Mouse (Mus musculus): ENCODE results near the gene Ctns.

Gene Ctns

GRCm38 (mm10) chr11:73198603-73199229, at the start of gene Ctns:
Ctns (minus strand) TSS chr11:73199042.
- DNase-seq (ENCODE audit: low spot score in 2 of 2), result peak in 1 of 2 experiments; percentile 91

GRCm38 (mm10) chr11:73242777-73243176, 43.9 kb upstream of the Ctns start:
- no peak for DNase-seq (ENCODE audit: low spot score in 2 of 2)

GRCm38 (mm10) chr11:73242199-73242598, 43.4 kb upstream of the Ctns start:
- no peak for DNase-seq (ENCODE audit: low spot score in 2 of 2)

- DNase-seq (ENCODE audit: low spot score in 2 of 2), result no peak
Measured at GRCm38 (mm10) chr11:73236731-73237130, 37.9 kb upstream of the Ctns start.

GRCm38 (mm10) chr11:73235990-73236701, 37.3 kb upstream of the Ctns start:
- no peak for DNase-seq (ENCODE audit: low spot score in 2 of 2)

GRCm38 (mm10) chr11:73233992-73234391, 35.1 kb upstream of the Ctns start, which contains the start of gene Trpv1:
Trpv1 (plus strand) TSS chr11:73234292.
- no peak for DNase-seq (ENCODE audit: low spot score in 2 of 2)

- DNase-seq (ENCODE audit: low spot score in 2 of 2), result peak in 1 of 2 experiments; percentile 5
Measured at GRCm38 (mm10) chr11:73232513-73232912, 33.7 kb upstream of the Ctns start.

- no peak for DNase-seq (ENCODE audit: low spot score in 2 of 2)
Measured at GRCm38 (mm10) chr11:73230081-73230480, 31.2 kb upstream of the Ctns start.

GRCm38 (mm10) chr11:73228881-73229280, 30.0 kb upstream of the Ctns start:
- no peak for DNase-seq (ENCODE audit: low spot score in 2 of 2)

- DNase-seq (ENCODE audit: low spot score in 2 of 2), result no peak
Measured at GRCm38 (mm10) chr11:73225856-73226255, 27.0 kb upstream of the Ctns start.

GRCm38 (mm10) chr11:73223966-73224365, 25.1 kb upstream of the Ctns start:
- no peak for DNase-seq (ENCODE audit: low spot score in 2 of 2)

GRCm38 (mm10) chr11:73222846-73223245, 24.0 kb upstream of the Ctns start:
- no peak for DNase-seq (ENCODE audit: low spot score in 2 of 2)

GRCm38 (mm10) chr11:73220651-73221050, 21.8 kb upstream of the Ctns start:
- DNase-seq (ENCODE audit: low spot score in 2 of 2), result no peak

- DNase-seq (ENCODE audit: low spot score in 2 of 2), result no peak
Measured at GRCm38 (mm10) chr11:73219671-73220070, 20.8 kb upstream of the Ctns start.

GRCm38 (mm10) chr11:73213956-73214355, 15.1 kb upstream of the Ctns start:
- DNase-seq (ENCODE audit: low spot score in 2 of 2), result no peak

GRCm38 (mm10) chr11:73207621-73208020, 8.8 kb upstream of the Ctns start:
- DNase-seq (ENCODE audit: low spot score in 2 of 2), result no peak

- no peak for DNase-seq (ENCODE audit: low spot score in 2 of 2)
Measured at GRCm38 (mm10) chr11:73205194-73205593, 6.4 kb upstream of the Ctns start.

- no peak for DNase-seq (ENCODE audit: low spot score in 2 of 2)
Measured at GRCm38 (mm10) chr11:73203895-73204294, 5.1 kb upstream of the Ctns start.

GRCm38 (mm10) chr11:73201597-73201996, 2.8 kb upstream of the Ctns start:
- DNase-seq (ENCODE audit: low spot score in 2 of 2), result no peak

GRCm38 (mm10) chr11:73201021-73201420, 2.2 kb upstream of the Ctns start:
- no peak for DNase-seq (ENCODE audit: low spot score in 2 of 2)

GRCm38 (mm10) chr11:73199879-73200278, 1.0 kb upstream of the Ctns start:
- no peak for DNase-seq (ENCODE audit: low spot score in 2 of 2)

GRCm38 (mm10) chr11:73199230-73199712, 429 bp upstream of the Ctns start, which contains the start of gene Shpk:
Shpk (plus strand) TSS chr11:73199460.
- peak; percentile 96 to 97 for DNase-seq (ENCODE audit: low spot score in 2 of 2)

- DNase-seq (ENCODE audit: low spot score in 2 of 2), result no peak
Measured at GRCm38 (mm10) chr11:73198190-73198589, 652 bp downstream of the Ctns start.

Measured in frontal cortex, postnatal 36 days (tissue).